Mouse (Mus musculus): ENCODE results near the gene Olfr429.

Gene Olfr429

DNA sequence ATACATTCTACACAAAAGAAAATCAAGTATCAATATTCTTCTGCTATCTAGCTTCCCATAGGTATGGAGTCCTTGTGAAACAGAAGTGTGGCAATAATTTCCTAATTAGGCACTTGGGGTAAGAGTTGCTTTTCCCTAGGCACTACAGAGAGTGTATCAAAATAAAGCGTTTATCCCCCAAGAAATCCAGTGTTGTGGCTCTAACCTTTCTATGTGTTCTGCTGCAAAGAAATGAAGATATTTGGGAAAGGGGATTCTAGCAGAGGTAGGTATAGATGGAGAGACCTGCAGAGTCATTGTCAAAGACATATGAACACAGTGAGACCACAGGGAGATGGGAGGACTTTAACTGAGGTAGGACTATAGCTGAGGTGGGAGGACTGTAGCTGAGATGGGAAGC is 12.5 kb downstream of the Olfr429 start, which contains the start of gene Olfr427:
TSS of gene Olfr427 (plus strand) at position 301 of the 400 bp plus-strand sequence.
- no peak for DNase-seq (ENCODE audit: low read depth, low spot score)
- no peaks in the 10 kb centered on the region for H3K27me3 ChIP-seq (ENCODE audit: control insufficient read depth, insufficient read depth, low read length, poor library complexity, severe bottlenecking)

DNA sequence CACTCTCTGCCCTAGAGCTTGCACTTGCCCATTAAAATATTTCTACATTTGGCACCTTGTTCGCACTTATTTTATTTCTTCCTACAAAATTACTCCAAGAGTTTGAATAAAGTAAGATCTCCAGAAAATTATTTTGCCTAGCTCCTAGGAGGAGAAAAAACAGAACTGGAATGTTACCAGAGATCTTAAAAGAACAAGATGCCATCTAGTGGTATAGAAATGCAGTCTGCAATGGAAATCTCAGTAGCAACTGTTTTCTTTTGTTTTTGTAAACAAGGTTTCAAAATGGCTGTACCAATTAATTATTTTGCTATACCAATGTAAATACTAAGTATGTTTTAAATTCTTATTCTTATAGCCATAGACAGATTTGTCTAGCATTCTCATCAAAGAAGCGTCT is 19.6 kb downstream of the Olfr429 start:
- Histone ChIP-seq H3K27me3 (ENCODE audit: control insufficient read depth, insufficient read depth, low read length, poor library complexity, severe bottlenecking) (no peaks in the 10 kb centered on the region), H3K36me3 (ENCODE audit: control insufficient read depth, insufficient read depth, low read length, poor library complexity, severe bottlenecking) (no peaks in the 10 kb centered on the region)
- DNase-seq (ENCODE audit: low read depth, low spot score), result peak; percentile 45

More for the DNA sequence above, 12.5 kb downstream of the Olfr429 start, which contains the start of gene Olfr427:
- no peaks in the 10 kb centered on the region for H3K36me3 ChIP-seq (ENCODE audit: control insufficient read depth, insufficient read depth, low read length, poor library complexity, severe bottlenecking)

DNA sequence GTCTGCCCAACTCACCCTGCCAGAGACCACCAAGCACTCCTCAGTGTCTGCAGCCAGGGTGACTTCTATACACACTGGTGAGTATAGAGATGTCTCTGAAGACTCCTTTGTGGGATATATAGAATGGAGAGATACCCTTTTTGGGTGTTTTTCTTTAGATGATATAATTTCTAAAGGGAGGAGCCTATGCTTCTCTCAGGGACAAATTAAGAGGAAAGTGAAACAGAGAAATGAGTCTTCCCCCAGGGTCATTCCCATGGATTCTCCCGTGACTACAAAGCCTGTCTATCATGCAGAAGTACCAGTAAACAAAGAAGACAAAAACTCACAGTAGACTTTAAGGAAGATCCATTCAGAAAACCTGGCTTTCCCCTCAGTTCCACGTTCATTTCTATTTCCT is 36.9 kb downstream of the Olfr429 start, which contains the start of gene Olfr231:
TSS of gene Olfr231 (minus strand) at position 101 of the 400 bp plus-strand sequence.
- H3K36me3 ChIP-seq (ENCODE audit: control insufficient read depth, insufficient read depth, low read length, poor library complexity, severe bottlenecking), result no peaks in the 10 kb centered on the region
- no peaks in the 10 kb centered on the region for H3K27me3 ChIP-seq (ENCODE audit: control insufficient read depth, insufficient read depth, low read length, poor library complexity, severe bottlenecking)
- no peak for DNase-seq (ENCODE audit: low read depth, low spot score)

DNA sequence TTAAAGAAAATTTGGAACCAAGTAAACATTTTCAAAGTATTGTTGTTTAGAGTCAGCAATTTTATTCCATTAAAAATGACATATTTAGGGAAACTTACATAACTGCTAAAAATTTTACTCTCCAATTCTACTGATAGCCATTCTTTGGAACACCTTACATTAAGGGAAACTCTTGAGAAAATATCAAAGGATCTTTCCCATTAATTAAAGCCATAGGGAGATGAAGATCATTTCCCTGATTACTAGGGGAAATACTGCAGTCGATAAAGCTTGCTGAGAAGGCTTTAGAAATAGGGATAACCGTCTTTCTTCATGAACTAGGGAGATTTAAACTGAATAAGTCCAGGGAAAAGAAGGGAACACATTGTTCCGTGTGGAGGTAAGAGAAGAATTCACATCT is 47.1 kb downstream of the Olfr429 start, which contains the start of gene Olfr424:
TSS of gene Olfr424 (plus strand) at position 301 of the 400 bp plus-strand sequence.
- no peaks in the 10 kb centered on the region for H3K27me3 ChIP-seq (ENCODE audit: control insufficient read depth, insufficient read depth, low read length, poor library complexity, severe bottlenecking)
- H3K36me3 ChIP-seq (ENCODE audit: control insufficient read depth, insufficient read depth, low read length, poor library complexity, severe bottlenecking), result no peaks in the 10 kb centered on the region
- no peak for DNase-seq (ENCODE audit: low read depth, low spot score)

DNA sequence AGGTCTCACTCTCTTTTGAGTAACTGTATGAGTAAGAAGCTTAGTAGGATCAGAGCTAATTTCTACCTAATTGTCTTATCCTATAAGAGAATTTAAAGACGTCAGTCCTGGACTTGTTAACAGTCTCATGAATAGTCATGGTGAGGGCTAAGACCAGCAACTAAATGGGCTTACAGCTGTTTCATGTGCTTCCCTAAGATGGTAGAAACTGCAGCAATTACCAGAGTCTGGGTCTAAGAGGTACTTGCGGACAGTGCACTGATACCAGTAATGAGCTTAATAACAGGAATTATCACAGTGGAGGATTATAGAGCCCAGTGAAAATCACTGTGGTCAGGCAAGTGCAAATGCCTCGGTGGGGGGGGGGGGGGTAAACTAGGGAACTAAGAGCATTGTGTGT is 47.9 kb downstream of the Olfr429 start:
- no peaks in the 10 kb centered on the region for H3K27me3 ChIP-seq (ENCODE audit: control insufficient read depth, insufficient read depth, low read length, poor library complexity, severe bottlenecking)
- H3K36me3 ChIP-seq (ENCODE audit: control insufficient read depth, insufficient read depth, low read length, poor library complexity, severe bottlenecking), result no peaks in the 10 kb centered on the region
- no peak for DNase-seq (ENCODE audit: low read depth, low spot score)

All from splenic B cell, adult 2 months (primary cell).